Mouse (Mus musculus): Measurements from ENCODE around the gene Arl3. TPM values are rescaled to one million over a fixed set of nuclear protein-coding genes. Genes with fewer than 3 reads are reported as not detected.

Arl3 gene
- polyA plus RNA-seq, 1 experiment from 2014 or later = 159 TPM

- Histone ChIP-seq H3K4me2 (ENCODE audit: low read length) (peak within 1 kb of the TSS; percentile 95), H3K4me1 (ENCODE audit: control insufficient read depth, insufficient read depth, low read length) (peaks cover 9% of the 10 kb centered on the region), H3K4me3 (ENCODE audit: low read depth, low read length) (peak within 1 kb of the TSS; percentile 84), H3K36me3 (ENCODE audit: control insufficient read depth, insufficient read depth, low read length) (peaks cover 2% of the 10 kb centered on the region; the same call in 1 of the 2 replicates), H3K9ac (ENCODE audit: low read length) (peak within 1 kb of the TSS; percentile 78), H3K27ac (ENCODE audit: low read depth, low read length) (peak within 1 kb of the TSS; percentile 62), H3K9me3 (replicated peaks; ENCODE audit: control insufficient read depth, low read length) (no peaks in the 10 kb centered on the region), H3K27me3 (replicated peaks; ENCODE audit: control insufficient read depth, insufficient read depth, low read length) (no peaks in the 10 kb centered on the region)
- DNase-seq (ENCODE audit: low spot score) (peak; percentile 100), ATAC-seq (peak; percentile 99)
- WGBS = under 1% methylated on average over 22 of the region's 22 CpGs
Observed at GRCm38 (mm10) chr19:46598720-46599252, 25.8 kb upstream of the Arl3 start, which contains the start of gene Wbp1l. TSS of gene Wbp1l (plus strand) at chr19:46599084.

- Histone ChIP-seq H3K4me2 (ENCODE audit: low read length) (peak overlapping the region; percentile 37), H3K4me1 (ENCODE audit: control insufficient read depth, insufficient read depth, low read length) (peaks cover 9% of the 10 kb centered on the region), H3K27ac (ENCODE audit: low read depth, low read length) (no peak overlapping the region), H3K27me3 (replicated peaks; ENCODE audit: control insufficient read depth, insufficient read depth, low read length) (no peaks in the 10 kb centered on the region), H3K4me3 (ENCODE audit: low read depth, low read length) (peak overlapping the region; percentile 84; the same call in 1 of the 2 replicates), H3K36me3 (ENCODE audit: control insufficient read depth, insufficient read depth, low read length) (peaks cover 2% of the 10 kb centered on the region; the same call in 1 of the 2 replicates), H3K9ac (ENCODE audit: low read length) (no peak overlapping the region), H3K9me3 (replicated peaks; ENCODE audit: control insufficient read depth, low read length) (no peaks in the 10 kb centered on the region)
- WGBS = 81% methylated on average over 4 of the region's 4 CpGs
- DNase-seq (ENCODE audit: low spot score) (no peak), ATAC-seq (no peak)
Observed at GRCm38 (mm10) chr19:46598187-46598586, 25.2 kb upstream of the Arl3 start.

GRCm38 (mm10) chr19:46592751-46593439 is 19.9 kb upstream of the Arl3 start:
- Histone ChIP-seq H3K27me3 (replicated peaks; ENCODE audit: control insufficient read depth, insufficient read depth, low read length) (no peaks in the 10 kb centered on the region), H3K4me3 (ENCODE audit: low read depth, low read length) (no peak overlapping the region), H3K9me3 (replicated peaks; ENCODE audit: control insufficient read depth, low read length) (no peaks in the 10 kb centered on the region), H3K4me2 (ENCODE audit: low read length) (no peak overlapping the region), H3K27ac (ENCODE audit: low read depth, low read length) (no peak overlapping the region), H3K36me3 (ENCODE audit: control insufficient read depth, insufficient read depth, low read length) (peaks cover 24% of the 10 kb centered on the region), H3K9ac (ENCODE audit: low read length) (no peak overlapping the region), H3K4me1 (ENCODE audit: control insufficient read depth, insufficient read depth, low read length) (no peaks in the 10 kb centered on the region)
- DNase-seq (ENCODE audit: low spot score) (no peak), ATAC-seq (no peak)
- 93% methylated on average over 9 of the region's 9 CpGs for WGBS

GRCm38 (mm10) chr19:46591575-46591974 is 18.6 kb upstream of the Arl3 start:
- Histone ChIP-seq H3K9ac (ENCODE audit: low read length) (no peak overlapping the region), H3K4me3 (ENCODE audit: low read depth, low read length) (no peak overlapping the region), H3K27me3 (replicated peaks; ENCODE audit: control insufficient read depth, insufficient read depth, low read length) (no peaks in the 10 kb centered on the region), H3K27ac (ENCODE audit: low read depth, low read length) (no peak overlapping the region), H3K9me3 (replicated peaks; ENCODE audit: control insufficient read depth, low read length) (no peaks in the 10 kb centered on the region), H3K4me1 (ENCODE audit: control insufficient read depth, insufficient read depth, low read length) (no peaks in the 10 kb centered on the region), H3K36me3 (ENCODE audit: control insufficient read depth, insufficient read depth, low read length) (peaks cover 24% of the 10 kb centered on the region), H3K4me2 (ENCODE audit: low read length) (no peak overlapping the region)
- 90% methylated on average over 6 of the region's 6 CpGs for WGBS
- ATAC-seq (no peak), DNase-seq (ENCODE audit: low spot score) (no peak)

GRCm38 (mm10) chr19:46587823-46588508 is 15.0 kb upstream of the Arl3 start:
- no peak overlapping the region for H3K4me3 ChIP-seq (ENCODE audit: low read depth, low read length)
- peaks cover 25% of the 10 kb centered on the region for H3K36me3 ChIP-seq (ENCODE audit: control insufficient read depth, insufficient read depth, low read length)
- H3K9ac ChIP-seq (ENCODE audit: low read length) = no peak overlapping the region
- H3K9me3 ChIP-seq (replicated peaks; ENCODE audit: control insufficient read depth, low read length) = no peaks in the 10 kb centered on the region
- 0 out of 2 replicates have a peak overlapping the region, but pooled peaks have one; percentile 6 for H3K27ac ChIP-seq (ENCODE audit: low read depth, low read length)
- ATAC-seq (peak; percentile 52; the same call in 1 of the 2 replicates), DNase-seq (ENCODE audit: low spot score) (peak; percentile 91)
- H3K27me3 ChIP-seq (replicated peaks; ENCODE audit: control insufficient read depth, insufficient read depth, low read length) = no peaks in the 10 kb centered on the region
- 63% methylated on average over 13 of the region's 13 CpGs for WGBS
- no peaks in the 10 kb centered on the region for H3K4me1 ChIP-seq (ENCODE audit: control insufficient read depth, insufficient read depth, low read length)
- H3K4me2 ChIP-seq (ENCODE audit: low read length) = no peak overlapping the region

GRCm38 (mm10) chr19:46575196-46575595 is 2.2 kb upstream of the Arl3 start:
- H3K27me3 ChIP-seq (replicated peaks; ENCODE audit: control insufficient read depth, insufficient read depth, low read length) = no peaks in the 10 kb centered on the region

GRCm38 (mm10) chr19:46573990-46574389 is 992 bp upstream of the Arl3 start:
- 54% methylated on average over 6 of the region's 6 CpGs for WGBS
- Histone ChIP-seq H3K9ac (ENCODE audit: low read length) (peak overlapping the region; percentile 74; the same call in 1 of the 2 replicates), H3K36me3 (ENCODE audit: control insufficient read depth, insufficient read depth, low read length) (no peaks in the 10 kb centered on the region), H3K27ac (ENCODE audit: low read depth, low read length) (no peak overlapping the region), H3K4me3 (ENCODE audit: low read depth, low read length) (peak overlapping the region; percentile 57), H3K4me1 (ENCODE audit: control insufficient read depth, insufficient read depth, low read length) (peaks cover 12% of the 10 kb centered on the region), H3K9me3 (replicated peaks; ENCODE audit: control insufficient read depth, low read length) (no peaks in the 10 kb centered on the region), H3K27me3 (replicated peaks; ENCODE audit: control insufficient read depth, insufficient read depth, low read length) (no peaks in the 10 kb centered on the region), H3K4me2 (ENCODE audit: low read length) (peak overlapping the region; percentile 84)
- ATAC-seq (no peak), DNase-seq (ENCODE audit: low spot score) (no peak)

More at GRCm38 (mm10) chr19:46575196-46575595, 2.2 kb upstream of the Arl3 start:
- WGBS = 70% methylated on average over 4 of the region's 4 CpGs
- Histone ChIP-seq H3K4me3 (ENCODE audit: low read depth, low read length) (no peak overlapping the region), H3K36me3 (ENCODE audit: control insufficient read depth, insufficient read depth, low read length) (no peaks in the 10 kb centered on the region), H3K4me2 (ENCODE audit: low read length) (no peak overlapping the region), H3K27ac (ENCODE audit: low read depth, low read length) (no peak overlapping the region), H3K9me3 (replicated peaks; ENCODE audit: control insufficient read depth, low read length) (no peaks in the 10 kb centered on the region), H3K9ac (ENCODE audit: low read length) (no peak overlapping the region), H3K4me1 (ENCODE audit: control insufficient read depth, insufficient read depth, low read length) (peaks cover 12% of the 10 kb centered on the region)
- ATAC-seq = no peak
- DNase-seq (ENCODE audit: low spot score) = no peak

GRCm38 (mm10) chr19:46572548-46572947 is 450 bp downstream of the Arl3 start:
- under 1% methylated on average over 16 of the region's 17 CpGs for WGBS
- Histone ChIP-seq H3K4me3 (ENCODE audit: low read depth, low read length) (peak overlapping the region; percentile 57), H3K9me3 (replicated peaks; ENCODE audit: control insufficient read depth, low read length) (no peaks in the 10 kb centered on the region), H3K4me2 (ENCODE audit: low read length) (peak overlapping the region; percentile 84), H3K27ac (ENCODE audit: low read depth, low read length) (peak overlapping the region; percentile 49), H3K36me3 (ENCODE audit: control insufficient read depth, insufficient read depth, low read length) (no peaks in the 10 kb centered on the region), H3K9ac (ENCODE audit: low read length) (peak overlapping the region; percentile 88), H3K27me3 (replicated peaks; ENCODE audit: control insufficient read depth, insufficient read depth, low read length) (no peaks in the 10 kb centered on the region), H3K4me1 (ENCODE audit: control insufficient read depth, insufficient read depth, low read length) (peaks cover 12% of the 10 kb centered on the region)
- ATAC-seq (no peak), DNase-seq (ENCODE audit: low spot score) (no peak)
